Mouse (Mus musculus) liver, embryonic 13.5 days (tissue): ENCODE results near the gene Ccdc8. TPM values are rescaled to one million over a fixed set of nuclear protein-coding genes. Genes with fewer than 3 reads are reported as not detected.

ENCODE experiments used
- ATAC-seq: fragments of 200-750 bp; cut with Nextera tagmentation; 2 replicates; pipeline ENCODE4 v1.8.0; 2017; ENCODE audit warnings: low read depth, mild to moderate bottlenecking, moderate number of reproducible peaks, moderate library complexity
- DNase-seq: peaks from one replicate; pipeline ENCODE4 v3.0.0; 2022
- H3K27ac ChIP-seq: fragments of 300-500 bp; sonication (generic); 2 replicates; pipeline ENCODE4 v1.5.1; 2015; ENCODE audit warnings: moderate library complexity, mild to moderate bottlenecking, inconsistent platforms
- H3K27me3 ChIP-seq: fragments of 300-500 bp; sonication (generic); 2 replicates; pipeline ENCODE4 v1.6.1; 2015; ENCODE audit warnings: mild to moderate bottlenecking, inconsistent platforms
- H3K36me3 ChIP-seq: fragments of 300-500 bp; sonication (generic); 2 replicates; pipeline ENCODE4 v1.6.1; 2015; ENCODE audit warnings: mild to moderate bottlenecking, inconsistent platforms
- H3K4me1 ChIP-seq: fragments of 300-500 bp; sonication (generic); replicated peaks from 2 replicates; pipeline ENCODE4 v1.6.1; 2015; ENCODE audit warnings: inconsistent platforms
- H3K4me2 ChIP-seq: fragments of 300-500 bp; sonication (generic); 2 replicates; pipeline ENCODE4 v1.6.1; 2015; ENCODE audit warnings: inconsistent platforms, mild to moderate bottlenecking, moderate library complexity
- H3K4me3 ChIP-seq: fragments of 300-500 bp; sonication (generic); replicated peaks from 2 replicates; pipeline ENCODE4 v1.5.1; 2015; ENCODE audit warnings: mild to moderate bottlenecking, inconsistent platforms
- H3K9ac ChIP-seq: fragments of 300-500 bp; sonication (generic); 2 replicates; pipeline ENCODE4 v1.6.1; 2015; ENCODE audit warnings: mild to moderate bottlenecking, inconsistent platforms
- H3K9me3 ChIP-seq: fragments of 300-500 bp; sonication (generic); replicated peaks from 2 replicates; pipeline ENCODE4 v1.6.1; 2016; ENCODE audit warnings: inconsistent platforms
- WGBS: fragments of 180-500 bp; shearing (Covaris S2); methylation state at CpG from one replicate; pipeline ENCODE4 v1.1.7; 2015; ENCODE audit not compliant: insufficient replicate concordance; 5-methylcytosine and 5-hydroxymethylcytosine counted together
- polyA plus RNA-seq: library from polyadenylated mRNA; unstranded; fragments of >200 nt; fragmentation: Nextera tagmentation; extraction: Ambion mirVana; gene quantifications from 2 replicates; pipeline ENCODE4 v1.2.1, GENCODE M21; 2015

Ccdc8 gene
- polyA plus RNA-seq, 1 experiment from 2014 or later: 2.8 TPM

DNA sequence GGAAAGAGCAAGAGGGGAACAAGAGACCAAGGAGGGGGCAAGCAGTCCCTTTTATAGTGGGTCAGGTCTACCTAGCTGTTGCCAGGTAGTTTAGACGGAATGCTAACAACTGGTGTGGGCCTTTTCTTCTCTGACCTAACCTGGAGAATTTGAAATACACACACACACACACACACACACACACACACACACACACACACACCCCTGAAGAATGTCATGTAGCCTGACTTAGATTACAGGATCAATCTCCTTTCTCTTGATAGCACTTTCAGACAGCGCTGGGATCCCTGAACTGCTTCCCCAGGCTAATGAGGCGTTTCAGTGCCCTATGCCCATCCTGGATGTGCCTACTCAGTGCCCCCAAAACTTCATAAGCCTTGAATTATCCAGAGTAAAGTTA, 13.9 kb upstream of the Ccdc8 start:
- H3K27ac ChIP-seq: no peak overlapping the region; the same call in 1 of the 2 replicates
- no peaks in the 10 kb centered on the region for H3K9me3 ChIP-seq
- H3K4me3 ChIP-seq: no peak overlapping the region
- no peaks in the 10 kb centered on the region for H3K27me3 ChIP-seq
- peaks cover 41% of the 10 kb centered on the region for H3K4me1 ChIP-seq
- WGBS: 72% methylated on average over 3 of the region's 3 CpGs
- H3K36me3 ChIP-seq: no peaks in the 10 kb centered on the region
- no peak overlapping the region for H3K9ac ChIP-seq
- DNase-seq (no peak), ATAC-seq (peak; percentile 45; the same call in 1 of the 2 replicates)
- peak overlapping the region; percentile 42 for H3K4me2 ChIP-seq

DNA sequence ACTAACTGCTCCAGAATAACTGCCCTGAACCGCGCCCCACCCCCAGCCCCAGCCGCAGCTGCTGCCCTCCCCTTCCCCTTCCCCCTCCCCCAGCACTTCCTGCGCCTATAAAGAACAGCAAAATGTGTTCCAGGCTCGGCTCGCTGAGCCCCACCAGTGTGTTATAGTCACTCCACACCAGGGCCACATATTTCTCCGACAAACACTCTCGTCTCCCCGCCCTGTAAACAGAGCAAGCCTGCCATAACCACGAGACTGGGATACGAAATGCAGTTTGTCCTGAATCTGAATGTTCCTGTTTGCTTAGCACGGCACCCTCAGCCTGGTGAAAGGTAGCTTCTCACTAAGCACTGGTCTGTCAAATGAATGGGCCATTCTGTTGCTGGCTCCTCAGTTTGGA, 12.2 kb upstream of the Ccdc8 start:
- DNase-seq (no peak), ATAC-seq (peak; percentile 35)
- Histone ChIP-seq H3K36me3 (no peaks in the 10 kb centered on the region), H3K4me3 (peak overlapping the region; percentile 43), H3K4me1 (peaks cover 37% of the 10 kb centered on the region), H3K9me3 (no peaks in the 10 kb centered on the region), H3K9ac (peak overlapping the region; percentile 63), H3K27me3 (no peaks in the 10 kb centered on the region), H3K27ac (peak overlapping the region; percentile 66), H3K4me2 (peak overlapping the region; percentile 62)
- 2% methylated on average over 12 of the region's 12 CpGs for WGBS

DNA sequence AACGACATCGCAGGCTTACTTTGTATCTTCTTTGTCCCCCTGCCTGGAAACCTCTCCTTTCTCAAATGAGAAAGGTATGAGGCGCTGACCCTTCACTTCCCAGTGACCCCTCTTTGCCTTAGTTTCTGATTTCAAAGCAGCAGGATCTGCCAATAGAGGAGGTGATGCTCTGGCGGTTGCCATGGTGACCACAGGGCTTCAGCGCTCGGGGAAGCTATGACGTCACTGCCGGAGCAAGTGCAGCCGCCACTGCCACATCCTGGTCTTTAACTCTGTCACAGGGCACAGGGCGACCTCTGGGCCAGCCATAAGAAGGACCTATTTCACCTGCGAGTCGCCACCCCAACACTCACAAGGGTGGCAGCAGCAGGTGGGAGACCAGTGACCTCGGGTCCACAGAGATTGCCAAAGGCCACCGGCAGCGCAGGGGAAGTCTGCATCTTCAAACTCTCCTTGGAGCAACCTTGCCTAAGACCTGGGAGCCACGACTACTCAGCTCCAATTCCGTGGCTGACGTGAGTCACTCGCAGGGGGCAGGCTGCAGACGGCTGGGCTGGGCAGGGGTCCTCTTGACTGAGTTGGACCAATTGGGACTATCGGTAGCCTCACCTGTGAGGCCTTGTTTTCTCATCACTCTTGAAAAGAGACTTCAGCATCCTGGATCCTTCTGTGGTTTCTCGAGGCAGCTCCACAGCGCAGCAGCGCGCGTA, 9.5 kb upstream of the Ccdc8 start, which contains the start of gene Gm42372:
Gene Gm42372, plus strand, starts transcription at position 228 of the 710 bp plus-strand sequence.
- no peaks in the 10 kb centered on the region for H3K9me3 ChIP-seq
- WGBS: 38% methylated on average over 26 of the region's 26 CpGs
- no peaks in the 10 kb centered on the region for H3K36me3 ChIP-seq
- H3K27ac ChIP-seq: no peak within 1 kb of the TSS
- DNase-seq: no peak
- H3K4me3 ChIP-seq: no peak within 1 kb of the TSS
- H3K9ac ChIP-seq: no peak within 1 kb of the TSS
- no peak for ATAC-seq
- no peak within 1 kb of the TSS for H3K4me2 ChIP-seq
- no peaks in the 10 kb centered on the region for H3K27me3 ChIP-seq
- peaks cover 28% of the 10 kb centered on the region for H3K4me1 ChIP-seq

DNA sequence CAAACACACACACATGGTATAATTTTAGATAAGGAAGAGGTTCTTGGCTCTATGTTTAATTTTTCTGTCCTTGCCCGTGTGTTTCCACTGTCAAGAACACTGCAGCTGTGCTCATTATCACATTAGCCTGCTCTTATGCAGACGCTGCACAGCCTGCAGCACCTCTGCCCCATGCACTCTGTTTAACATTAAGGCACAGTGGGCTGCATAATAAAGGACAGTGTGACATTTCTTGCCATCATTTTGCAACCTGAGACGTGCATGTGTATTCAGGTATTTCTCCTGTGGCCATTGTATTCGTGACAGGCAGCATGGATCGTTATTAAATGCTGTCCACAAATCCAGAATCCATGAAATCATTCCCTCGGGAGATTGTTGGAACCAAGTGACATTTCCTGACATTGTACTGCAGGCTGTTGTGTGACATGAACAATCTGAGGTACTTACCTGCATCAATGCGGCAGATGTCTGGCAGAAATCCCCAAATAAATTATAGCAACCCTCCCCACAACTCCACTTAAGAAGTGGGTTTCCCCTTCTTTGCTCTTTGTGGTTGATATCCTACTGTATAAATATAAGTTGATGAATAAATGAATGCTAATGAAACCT, 4.9 kb upstream of the Ccdc8 start:
- Histone ChIP-seq H3K27me3 (no peaks in the 10 kb centered on the region), H3K4me3 (no peak overlapping the region), H3K9me3 (no peaks in the 10 kb centered on the region), H3K36me3 (no peaks in the 10 kb centered on the region), H3K27ac (no peak overlapping the region), H3K4me1 (peaks cover 27% of the 10 kb centered on the region), H3K4me2 (no peak overlapping the region), H3K9ac (no peak overlapping the region)
- no peak for ATAC-seq
- no peak for DNase-seq
- WGBS: 65% methylated on average over 7 of the region's 7 CpGs

DNA sequence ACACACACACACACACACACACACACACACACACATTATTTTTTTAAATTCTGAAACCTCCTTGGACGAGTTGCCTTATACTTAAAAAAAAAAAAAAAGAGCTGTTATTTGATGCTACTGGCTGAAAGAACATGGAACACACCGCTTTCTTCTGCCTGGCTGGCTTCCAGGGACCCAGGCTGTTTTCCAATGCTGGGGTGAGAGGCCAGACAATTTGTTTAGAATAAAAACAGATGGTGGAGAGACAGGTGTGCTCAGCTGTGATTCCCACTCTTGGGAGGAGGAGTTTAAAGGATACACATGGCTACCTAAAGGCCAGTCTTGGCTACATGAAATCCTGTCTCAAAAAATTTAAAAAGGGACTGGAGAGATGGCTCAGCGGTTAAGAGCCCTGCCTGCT, 4.1 kb upstream of the Ccdc8 start:
- 63% methylated on average over 3 of the region's 3 CpGs for WGBS
- Histone ChIP-seq H3K9me3 (no peaks in the 10 kb centered on the region), H3K4me2 (no peak overlapping the region), H3K27me3 (peaks cover under 1% of the 10 kb centered on the region; the same call in 1 of the 2 replicates), H3K4me1 (peaks cover 27% of the 10 kb centered on the region), H3K4me3 (no peak overlapping the region), H3K9ac (no peak overlapping the region), H3K36me3 (no peaks in the 10 kb centered on the region), H3K27ac (no peak overlapping the region)
- no peak for DNase-seq
- ATAC-seq: no peak

DNA sequence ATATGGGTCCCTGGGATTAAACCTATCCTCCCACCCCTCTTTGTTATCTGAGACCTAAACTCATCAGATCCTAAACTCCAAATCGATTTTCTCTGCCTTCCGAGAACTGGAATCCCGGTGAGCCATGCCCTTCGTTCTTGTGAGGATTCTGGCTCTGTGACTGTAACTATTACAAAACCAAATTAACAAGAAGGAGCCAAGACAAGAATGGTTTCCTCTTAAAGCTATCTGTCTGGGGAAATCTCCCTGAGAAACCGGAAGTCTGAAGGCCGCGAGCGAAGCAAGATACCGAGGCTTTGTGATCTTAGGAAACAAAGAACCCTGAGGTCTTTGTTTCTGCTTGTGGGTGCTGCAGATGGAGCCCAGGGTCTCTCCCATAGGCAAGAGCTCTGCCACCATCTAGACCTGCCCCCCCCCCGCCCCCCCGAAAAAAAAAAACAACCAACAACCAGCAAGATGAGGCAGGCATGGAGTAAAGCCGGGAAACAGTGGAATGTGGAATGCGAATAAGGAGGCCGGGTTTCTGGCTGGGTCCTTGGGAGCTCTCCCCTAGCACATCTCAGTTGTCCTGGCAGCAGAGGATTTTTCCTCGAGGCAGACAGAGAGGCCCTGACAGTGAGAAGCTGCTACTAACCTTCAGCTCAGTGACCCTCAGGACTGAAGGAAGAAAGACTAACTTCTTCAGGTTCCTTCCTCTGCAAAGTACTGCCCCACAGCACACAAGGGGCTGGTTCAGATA, 2.3 kb upstream of the Ccdc8 start:
- peaks cover 17% of the 10 kb centered on the region for H3K27me3 ChIP-seq
- H3K36me3 ChIP-seq: no peaks in the 10 kb centered on the region
- H3K4me1 ChIP-seq: peaks cover 45% of the 10 kb centered on the region
- H3K27ac ChIP-seq: peak overlapping the region; percentile 53
- H3K4me3 ChIP-seq: no peak overlapping the region
- H3K9me3 ChIP-seq: no peaks in the 10 kb centered on the region
- no peak for DNase-seq
- H3K4me2 ChIP-seq: peak overlapping the region; percentile 29; the same call in 1 of the 2 replicates
- 19% methylated on average over 15 of the region's 15 CpGs for WGBS
- ATAC-seq: no peak
- H3K9ac ChIP-seq: no peak overlapping the region

DNA sequence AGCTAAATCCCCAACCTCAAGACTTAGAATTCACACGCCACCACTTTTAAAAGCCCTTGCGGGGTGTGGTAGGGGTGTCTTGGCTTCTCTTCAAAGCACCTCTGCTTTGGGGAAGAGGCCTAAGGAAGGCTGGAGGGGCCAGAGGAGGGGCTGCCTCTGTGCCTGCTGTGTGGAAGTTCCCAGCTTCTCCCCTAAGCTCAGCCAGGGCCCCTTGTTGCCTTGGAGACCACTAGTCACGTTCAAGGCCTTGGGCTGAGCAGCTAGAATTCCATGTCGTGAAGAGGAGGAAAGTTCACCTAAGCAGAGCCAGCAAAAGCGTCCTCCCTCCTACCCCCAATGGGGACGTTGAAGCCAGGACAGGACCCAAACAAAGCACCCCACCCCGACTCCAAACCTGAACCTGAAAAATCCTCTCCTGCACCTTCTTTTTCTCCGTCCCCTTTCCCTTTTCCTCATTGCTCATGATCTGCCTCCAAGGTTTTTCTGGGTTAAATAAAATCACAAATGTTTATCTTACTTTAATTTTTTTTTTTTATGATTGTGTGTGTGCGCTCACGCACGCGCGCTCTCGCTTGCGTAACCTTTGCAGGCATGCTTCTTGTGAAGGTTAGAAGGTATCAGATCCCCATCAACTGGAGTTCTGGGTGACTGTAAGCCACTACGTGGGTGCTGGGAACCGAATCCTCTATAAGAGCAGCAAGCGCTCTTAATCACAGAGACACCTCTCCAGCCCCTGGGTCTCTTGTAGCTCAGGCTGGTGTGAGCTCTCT, 642 bp upstream of the Ccdc8 start:
- Histone ChIP-seq H3K9me3 (no peaks in the 10 kb centered on the region), H3K4me1 (peaks cover 55% of the 10 kb centered on the region), H3K9ac (no peak overlapping the region), H3K27ac (peak overlapping the region; percentile 48; the same call in 1 of the 2 replicates), H3K4me3 (no peak overlapping the region), H3K4me2 (no peak overlapping the region), H3K27me3 (peaks cover 22% of the 10 kb centered on the region), H3K36me3 (no peaks in the 10 kb centered on the region)
- 53% methylated on average over 18 of the region's 18 CpGs for WGBS
- no peak for ATAC-seq
- DNase-seq: no peak

DNA sequence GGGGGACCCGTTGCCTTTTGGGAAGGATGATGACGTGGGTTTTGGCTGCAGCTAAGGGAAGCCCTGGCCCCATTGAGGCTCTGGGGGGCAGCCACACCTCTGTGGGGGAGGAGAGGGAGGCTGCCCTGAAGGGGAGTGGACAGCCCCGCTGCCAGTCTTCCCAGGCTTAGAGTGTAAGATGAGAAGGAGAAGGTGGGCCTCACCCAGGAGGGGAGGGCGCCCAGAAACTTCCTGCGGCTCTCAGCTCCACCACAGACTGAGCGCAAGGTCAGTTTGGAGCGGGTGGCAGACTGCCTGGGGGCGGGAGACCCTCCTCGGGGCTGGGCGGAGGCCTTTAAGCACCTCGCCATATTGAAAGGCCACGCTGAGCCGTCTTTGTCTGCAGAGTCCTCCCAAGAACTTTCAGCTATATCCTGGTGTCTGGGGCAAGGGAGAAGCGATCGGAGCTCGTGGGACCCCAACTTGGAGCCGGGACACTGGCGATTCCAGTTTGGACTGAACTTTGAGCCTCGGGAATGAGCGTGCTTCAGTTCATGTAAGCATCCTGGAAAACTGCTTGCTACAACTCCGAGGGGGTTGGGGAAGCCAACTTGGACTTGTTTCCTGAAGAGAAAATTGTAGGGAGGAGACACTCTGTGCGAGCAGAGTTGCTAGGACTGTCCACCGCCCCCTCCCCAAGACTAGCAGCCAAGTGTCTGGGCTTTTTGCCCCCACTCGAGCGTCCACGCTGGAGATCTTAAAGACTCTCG, 1.3 kb downstream of the Ccdc8 start:
- Histone ChIP-seq H3K9me3 (no peaks in the 10 kb centered on the region), H3K4me1 (peaks cover 70% of the 10 kb centered on the region), H3K4me2 (peak overlapping the region; percentile 67), H3K4me3 (peak overlapping the region; percentile 60), H3K9ac (peak overlapping the region; percentile 69), H3K27ac (peak overlapping the region; percentile 19), H3K36me3 (0 out of 2 replicates have a peak, but pooled peaks cover 4% of the 10 kb centered on the region), H3K27me3 (peaks cover 22% of the 10 kb centered on the region)
- 3% methylated on average over 27 of the region's 27 CpGs for WGBS
- ATAC-seq: peak; percentile 86
- DNase-seq: peak; percentile 62

DNA sequence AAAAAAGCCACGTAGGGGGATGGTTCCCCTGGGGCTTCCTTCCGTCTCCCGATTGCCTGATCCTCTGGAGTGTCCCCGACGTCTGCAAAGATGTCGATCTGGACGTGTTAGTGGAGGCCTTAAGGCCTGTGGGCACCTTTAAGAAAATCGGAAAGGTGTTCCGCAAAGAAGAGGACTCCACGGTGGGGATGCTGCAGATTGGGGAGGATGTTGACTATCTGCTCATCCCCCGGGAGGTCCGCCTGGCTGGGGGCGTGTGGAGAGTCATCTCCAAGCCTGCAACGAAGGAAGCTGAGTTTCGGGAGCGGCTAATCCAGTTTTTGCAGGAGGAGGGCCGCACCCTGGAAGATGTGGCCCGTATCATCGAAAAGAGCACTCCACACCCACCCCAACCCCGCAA, 1.9 kb downstream of the Ccdc8 start:
- Histone ChIP-seq H3K4me1 (peaks cover 76% of the 10 kb centered on the region), H3K36me3 (0 out of 2 replicates have a peak, but pooled peaks cover 4% of the 10 kb centered on the region), H3K9ac (peak overlapping the region; percentile 69), H3K9me3 (no peaks in the 10 kb centered on the region), H3K4me2 (peak overlapping the region; percentile 67), H3K27me3 (peaks cover 22% of the 10 kb centered on the region), H3K4me3 (peak overlapping the region; percentile 60), H3K27ac (peak overlapping the region; percentile 19)
- whole genome bisulfite sequencing: 10% methylated on average over 20 of the region's 20 CpGs
- ATAC-seq (no peak), DNase-seq (no peak)

DNA sequence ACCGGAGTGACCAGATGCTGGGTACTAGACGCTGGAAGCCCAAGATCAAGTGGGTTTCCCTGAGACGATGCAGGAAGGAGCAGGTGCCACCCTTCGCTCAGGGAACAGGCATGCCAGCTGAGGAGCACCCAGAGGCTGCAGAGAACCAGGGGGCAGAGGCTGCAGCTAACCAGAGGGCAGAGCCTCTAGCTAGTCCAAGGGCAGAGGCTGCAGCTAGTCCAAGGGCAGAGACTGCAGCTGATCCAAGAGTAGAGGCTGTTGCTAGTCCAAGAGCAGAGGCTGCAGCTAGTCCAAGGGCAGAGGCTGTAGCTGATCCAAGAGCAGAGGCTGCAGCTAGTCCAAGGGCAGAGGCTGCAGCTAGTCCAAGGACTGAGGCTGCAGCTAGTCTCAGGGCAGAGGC, 2.8 kb downstream of the Ccdc8 start:
- Histone ChIP-seq H3K27me3 (peaks cover 22% of the 10 kb centered on the region), H3K4me2 (peak overlapping the region; percentile 67), H3K4me1 (peaks cover 69% of the 10 kb centered on the region), H3K27ac (no peak overlapping the region), H3K4me3 (peak overlapping the region; percentile 60; the same call in 1 of the 2 replicates), H3K9me3 (no peaks in the 10 kb centered on the region), H3K9ac (0 out of 2 replicates have a peak overlapping the region, but pooled peaks have one; percentile 69), H3K36me3 (0 out of 2 replicates have a peak, but pooled peaks cover 4% of the 10 kb centered on the region)
- ATAC-seq (no peak), DNase-seq (no peak)
- WGBS: 77% methylated on average over 4 of the region's 4 CpGs
